Mouse (Mus musculus) neural tube, embryonic 14.5 days (tissue): Measurements from ENCODE around the gene Adgrl2. TPM values are rescaled to one million over a fixed set of nuclear protein-coding genes. Genes with fewer than 3 reads are reported as not detected.
A peak's percentile ranks its signal among the peaks of the same experiment; 100 is the strongest.

ENCODE experiments used
- ATAC-seq: fragments of 200-750 bp; cut with Nextera tagmentation; 2 replicates; pipeline ENCODE4 v1.8.0; 2017; ENCODE audit warnings: low read depth, mild to moderate bottlenecking, moderate TSS enrichment, moderate library complexity
- H3K27ac ChIP-seq: fragments of 300-500 bp; sonication (generic); 2 replicates; pipeline ENCODE4 v1.5.1; 2014; ENCODE audit warnings: low read depth, mild to moderate bottlenecking, control low read depth, low read length, moderate library complexity, mixed read lengths
- H3K27me3 ChIP-seq: fragments of 300-500 bp; sonication (generic); 2 replicates; pipeline ENCODE4 v1.6.1; 2014; ENCODE audit warnings: low read length; ENCODE audit not compliant: control insufficient read depth, insufficient read depth
- H3K36me3 ChIP-seq: fragments of 300-500 bp; sonication (generic); 2 replicates; pipeline ENCODE4 v1.6.1; 2014; ENCODE audit warnings: low read length, mixed read lengths; ENCODE audit not compliant: control insufficient read depth, insufficient read depth
- H3K4me1 ChIP-seq: fragments of 300-500 bp; sonication (generic); 2 replicates; pipeline ENCODE4 v1.6.1; 2014; ENCODE audit warnings: low read length; ENCODE audit not compliant: control insufficient read depth, insufficient read depth
- H3K4me2 ChIP-seq: fragments of 300-500 bp; sonication (generic); 2 replicates; pipeline ENCODE4 v1.6.1; 2014; ENCODE audit warnings: mild to moderate bottlenecking, low read depth, low read length, control low read depth
- H3K4me3 ChIP-seq: fragments of 300-500 bp; sonication (generic); 2 replicates; pipeline ENCODE4 v1.5.1; 2014; ENCODE audit warnings: low read depth, low read length, control low read depth, mixed read lengths
- H3K9ac ChIP-seq: fragments of 300-500 bp; sonication (generic); replicated peaks from 2 replicates; pipeline ENCODE4 v1.6.1; 2014; ENCODE audit warnings: low read depth, mild to moderate bottlenecking, control low read depth, low read length, mixed read lengths
- H3K9me3 ChIP-seq: fragments of 300-500 bp; sonication (generic); 2 replicates; pipeline ENCODE4 v1.6.1; 2016; ENCODE audit warnings: low read length; ENCODE audit not compliant: control insufficient read depth
- WGBS: fragments of 180-500 bp; shearing (Covaris S2); extraction: QIAGEN DNeasy Blood & Tissue Kit; methylation state at CpG from one replicate; pipeline ENCODE4 v1.1.7; 2014; 5-methylcytosine and 5-hydroxymethylcytosine counted together
- polyA plus RNA-seq: library from polyadenylated mRNA; unstranded; fragments of >200 nt; fragmentation: Nextera tagmentation; extraction: Ambion mirVana; gene quantifications from 2 replicates; pipeline ENCODE4 v1.2.1, GENCODE M21; 2014

Gene Adgrl2
- polyA plus RNA-seq = 242 and 243 TPM in 2 replicates

DNA sequence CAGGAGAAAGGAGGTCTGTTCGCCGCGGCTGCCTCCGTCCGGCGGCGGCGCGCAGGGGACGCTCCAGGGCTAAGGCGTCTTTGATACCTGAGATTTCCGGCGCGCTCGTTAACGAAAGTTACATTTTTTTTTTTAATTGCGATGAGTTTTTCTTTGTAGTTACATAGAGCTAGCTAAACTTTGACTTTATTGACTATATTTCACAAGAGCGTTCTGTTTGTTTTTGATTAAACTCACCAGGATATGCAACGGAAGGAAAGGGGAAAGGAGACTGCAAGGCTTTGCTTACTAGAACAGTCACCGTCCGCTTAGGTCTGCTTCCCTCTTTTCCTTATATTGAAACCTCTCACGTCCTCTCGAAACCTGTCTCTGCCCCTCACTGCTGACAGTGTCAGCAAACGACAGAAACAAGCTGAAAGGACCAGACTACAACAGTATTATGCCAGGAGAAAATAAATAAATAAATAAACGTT lies at the start of gene Adgrl2:
TSS of gene Adgrl2 (minus strand) at position 25 of the 473 bp plus-strand sequence.
- no peak for ATAC-seq
- under 1% methylated on average over 25 of the region's 25 CpGs for WGBS
- Histone ChIP-seq H3K4me1 (no peaks in the 10 kb centered on the region), H3K27me3 (no peaks in the 10 kb centered on the region), H3K27ac (peak within 1 kb of the TSS; percentile 99), H3K36me3 (no peaks in the 10 kb centered on the region), H3K9ac (peak within 1 kb of the TSS; percentile 98), H3K4me3 (peak within 1 kb of the TSS; percentile 93), H3K9me3 (no peaks in the 10 kb centered on the region), H3K4me2 (peak within 1 kb of the TSS; percentile 78)

DNA sequence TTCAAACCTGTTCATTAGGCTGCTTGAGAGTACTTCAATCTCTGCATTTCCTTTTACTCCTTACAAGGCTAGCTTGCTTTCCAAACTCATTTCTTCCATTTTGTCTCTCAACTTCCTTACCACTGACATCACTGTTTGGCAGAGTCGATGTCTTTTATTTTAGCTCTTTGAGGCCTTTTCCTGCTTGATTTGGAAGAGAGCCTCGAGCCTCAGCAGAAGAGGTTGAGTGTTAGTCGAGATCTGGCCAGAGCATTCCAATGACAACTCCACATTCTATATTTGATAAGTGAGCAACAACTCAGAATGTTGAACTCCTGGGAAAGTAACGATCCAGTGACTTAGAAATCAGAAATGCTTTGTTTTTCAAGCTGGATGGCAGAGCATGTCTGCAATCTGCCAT lies 48.4 kb upstream of the Adgrl2 start:
- 74% methylated on average over 4 of the region's 4 CpGs for WGBS
- H3K4me3 ChIP-seq = no peak overlapping the region
- H3K4me1 ChIP-seq = 0 out of 2 replicates have a peak, but pooled peaks cover 3% of the 10 kb centered on the region
- H3K4me2 ChIP-seq = no peak overlapping the region
- no peak overlapping the region for H3K9ac ChIP-seq
- no peak overlapping the region for H3K27ac ChIP-seq
- H3K36me3 ChIP-seq = no peaks in the 10 kb centered on the region
- H3K9me3 ChIP-seq = no peaks in the 10 kb centered on the region
- ATAC-seq = no peak
- no peaks in the 10 kb centered on the region for H3K27me3 ChIP-seq

DNA sequence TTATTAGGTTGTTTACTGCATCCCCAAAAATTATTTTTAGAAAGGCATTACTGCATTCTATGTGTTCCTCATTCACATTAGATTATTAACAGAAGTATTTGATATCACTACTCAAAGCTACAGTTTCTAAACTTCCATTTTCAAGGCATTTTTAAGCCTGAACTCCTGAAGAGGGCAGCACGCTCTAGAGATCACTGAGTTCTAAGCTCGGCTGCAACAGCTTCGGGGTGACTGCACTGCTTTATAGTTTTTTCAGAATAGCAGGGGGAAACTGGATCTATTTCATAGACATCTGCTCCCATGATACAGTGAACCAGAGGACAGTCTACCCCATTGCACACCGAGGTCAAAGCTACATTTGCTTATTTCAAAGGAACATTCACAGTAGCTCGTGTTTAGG lies 29.6 kb upstream of the Adgrl2 start:
- Histone ChIP-seq H3K4me1 (no peaks in the 10 kb centered on the region), H3K9me3 (no peaks in the 10 kb centered on the region), H3K27ac (no peak overlapping the region), H3K4me3 (no peak overlapping the region), H3K9ac (no peak overlapping the region), H3K36me3 (no peaks in the 10 kb centered on the region), H3K27me3 (no peaks in the 10 kb centered on the region), H3K4me2 (no peak overlapping the region)
- no peak for ATAC-seq
- WGBS = 55% methylated on average over 5 of the region's 5 CpGs

DNA sequence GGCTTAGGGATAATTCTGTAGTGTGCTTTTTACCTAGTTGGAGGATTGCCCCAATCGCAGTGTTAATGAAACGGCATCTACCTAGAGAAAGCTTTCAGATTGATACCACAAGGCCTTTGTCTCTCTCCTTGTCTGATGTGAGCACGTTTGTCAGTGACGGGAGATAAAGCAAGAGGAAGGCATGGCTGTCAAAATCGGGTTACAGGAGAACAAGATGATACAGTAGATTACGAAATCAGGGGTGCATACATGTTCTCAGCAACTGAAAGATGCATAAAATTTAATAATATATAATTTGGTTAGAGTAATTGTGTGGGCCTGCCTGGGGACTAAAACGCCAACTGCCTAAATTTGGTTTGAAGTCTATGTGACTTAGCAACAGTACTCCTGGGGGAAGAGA lies 19.0 kb upstream of the Adgrl2 start:
- WGBS = 81% methylated on average over 7 of the region's 7 CpGs
- no peak for ATAC-seq
- no peaks in the 10 kb centered on the region for H3K27me3 ChIP-seq

DNA sequence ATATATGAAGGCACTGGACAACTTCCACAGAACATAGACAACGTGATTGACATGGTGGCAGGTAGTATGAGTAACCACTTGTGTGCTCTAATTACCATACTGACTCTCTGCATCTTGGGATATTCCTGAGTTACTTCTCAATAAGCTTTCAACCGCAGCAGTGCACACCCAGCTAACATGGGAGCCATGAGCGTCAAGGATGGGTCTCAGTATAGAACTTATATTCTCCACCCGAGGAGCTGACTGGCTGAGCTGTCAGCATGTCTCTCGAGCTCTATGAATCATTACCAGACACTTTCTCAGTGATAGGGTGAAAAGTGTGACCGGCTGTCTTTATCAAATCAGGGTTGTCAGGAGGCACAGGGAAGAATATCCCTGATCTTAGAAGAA lies 18.3 kb upstream of the Adgrl2 start:
- Histone ChIP-seq H3K4me2 (no peak overlapping the region), H3K27me3 (no peaks in the 10 kb centered on the region), H3K4me3 (no peak overlapping the region), H3K36me3 (no peaks in the 10 kb centered on the region), H3K9ac (no peak overlapping the region), H3K4me1 (no peaks in the 10 kb centered on the region), H3K27ac (no peak overlapping the region), H3K9me3 (no peaks in the 10 kb centered on the region)
- ATAC-seq = no peak
- 77% methylated on average over 6 of the region's 6 CpGs for WGBS

More for the DNA sequence above, 19.0 kb upstream of the Adgrl2 start:
- no peak overlapping the region for H3K27ac ChIP-seq
- no peak overlapping the region for H3K4me3 ChIP-seq
- H3K36me3 ChIP-seq = no peaks in the 10 kb centered on the region
- no peaks in the 10 kb centered on the region for H3K4me1 ChIP-seq
- no peak overlapping the region for H3K9ac ChIP-seq
- no peak overlapping the region for H3K4me2 ChIP-seq
- no peaks in the 10 kb centered on the region for H3K9me3 ChIP-seq

DNA sequence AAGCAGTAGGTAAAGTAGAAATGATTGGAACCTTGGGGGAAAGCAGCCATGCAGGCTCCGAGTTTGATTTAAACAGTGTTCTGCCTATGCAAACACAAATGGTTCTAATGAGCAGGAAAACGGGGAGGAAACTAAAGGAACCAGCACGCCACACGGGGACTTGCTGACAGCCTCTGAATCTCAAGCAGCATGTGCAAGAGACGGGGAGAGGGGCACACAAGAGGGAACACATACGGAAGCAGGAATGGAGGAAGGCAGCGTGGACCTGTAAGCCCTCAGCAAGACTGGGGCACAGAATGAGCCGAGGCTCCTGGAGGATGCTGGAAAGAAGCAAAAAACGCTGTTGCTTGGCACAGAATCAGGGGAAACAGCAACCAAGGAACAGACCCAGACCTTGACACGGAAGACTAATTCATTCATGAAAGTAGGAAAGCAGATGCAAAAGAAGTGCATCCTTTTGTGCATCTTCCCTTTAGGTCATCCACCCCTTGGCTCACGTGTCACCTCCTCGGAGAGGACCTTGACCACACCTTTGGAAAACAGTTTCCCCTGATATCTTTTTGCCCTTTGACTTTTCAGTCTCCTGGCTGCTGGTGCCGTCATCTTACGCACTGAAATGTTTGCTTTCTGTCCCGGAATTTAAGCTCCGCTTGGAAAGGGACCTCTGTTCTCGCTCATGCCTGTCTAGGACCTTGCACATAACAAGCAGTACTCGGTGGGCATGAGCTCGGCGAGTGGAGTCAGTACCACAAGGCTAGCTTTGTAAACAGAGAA lies 17.7 kb upstream of the Adgrl2 start:
- 73% methylated on average over 20 of the region's 20 CpGs for WGBS

DNA sequence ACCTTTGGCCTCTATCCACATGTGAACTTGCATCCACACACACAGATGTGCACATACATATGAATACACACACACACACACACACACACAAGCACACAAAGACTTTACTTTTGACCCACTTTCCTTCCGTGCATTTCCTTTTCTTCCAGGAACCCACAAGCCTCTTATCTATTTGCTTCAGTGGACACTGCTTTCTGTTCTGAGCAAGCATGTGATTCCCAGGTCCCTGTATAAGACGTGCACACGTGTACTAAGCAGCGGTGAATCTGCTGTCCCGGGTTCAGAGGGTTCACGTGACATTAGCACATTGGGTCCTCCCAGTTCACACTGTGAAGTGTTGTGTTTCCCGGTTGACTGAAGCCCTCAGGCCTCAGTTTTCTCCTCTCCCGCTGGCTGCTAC lies 11.0 kb upstream of the Adgrl2 start:
- Histone ChIP-seq H3K4me1 (no peaks in the 10 kb centered on the region), H3K9ac (no peak overlapping the region), H3K4me3 (no peak overlapping the region), H3K9me3 (no peaks in the 10 kb centered on the region), H3K27ac (no peak overlapping the region), H3K27me3 (no peaks in the 10 kb centered on the region), H3K36me3 (no peaks in the 10 kb centered on the region), H3K4me2 (no peak overlapping the region)
- ATAC-seq = no peak
- 40% methylated on average over 8 of the region's 8 CpGs for WGBS

More for the DNA sequence above, 17.7 kb upstream of the Adgrl2 start:
- Histone ChIP-seq H3K4me2 (no peak overlapping the region), H3K27ac (no peak overlapping the region), H3K4me3 (no peak overlapping the region), H3K9ac (no peak overlapping the region), H3K9me3 (no peaks in the 10 kb centered on the region), H3K27me3 (no peaks in the 10 kb centered on the region), H3K36me3 (no peaks in the 10 kb centered on the region), H3K4me1 (no peaks in the 10 kb centered on the region)
- no peak for ATAC-seq

DNA sequence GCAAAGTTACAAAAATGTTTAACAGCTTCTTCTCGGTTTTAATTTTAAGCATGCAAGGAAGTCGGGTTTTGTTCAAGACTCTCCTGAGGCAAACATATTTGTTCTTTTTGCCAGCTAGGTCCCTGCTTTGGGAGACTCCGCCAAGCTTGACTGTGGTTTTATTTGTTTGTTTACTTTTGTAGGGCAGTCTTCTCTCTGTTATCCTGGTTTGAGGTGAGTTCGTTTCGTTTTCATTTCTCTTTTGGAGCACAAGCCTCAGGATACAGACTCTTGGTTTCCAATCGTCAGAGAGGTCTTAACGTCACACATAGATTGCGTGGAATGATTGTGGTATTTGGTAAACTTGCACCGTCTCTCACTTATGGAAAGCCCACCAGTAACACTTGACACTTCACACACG lies 8.3 kb upstream of the Adgrl2 start:
- Histone ChIP-seq H3K4me2 (no peak overlapping the region), H3K4me3 (no peak overlapping the region), H3K9me3 (no peaks in the 10 kb centered on the region), H3K27ac (no peak overlapping the region), H3K36me3 (no peaks in the 10 kb centered on the region), H3K9ac (no peak overlapping the region), H3K4me1 (no peaks in the 10 kb centered on the region), H3K27me3 (no peaks in the 10 kb centered on the region)
- WGBS = 81% methylated on average over 10 of the region's 10 CpGs
- ATAC-seq = no peak

DNA sequence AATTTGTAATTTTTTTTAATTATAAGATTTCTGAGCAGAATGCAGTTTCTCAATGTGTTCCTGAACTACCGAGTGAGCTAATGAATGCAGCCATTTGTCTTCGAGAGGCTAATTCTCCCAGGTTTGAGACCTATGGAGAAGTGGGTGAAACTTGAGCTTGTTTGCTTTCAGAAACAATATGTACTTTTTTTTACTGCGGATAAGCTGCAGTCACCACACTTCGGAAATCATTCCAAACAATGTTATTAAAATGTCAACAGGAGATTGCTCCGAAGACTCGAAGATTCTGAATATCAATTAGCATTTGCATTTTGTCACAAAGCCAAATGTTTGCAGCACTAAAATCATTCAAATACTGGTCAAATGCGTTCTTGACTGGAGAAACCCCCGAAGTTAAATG lies 701 bp upstream of the Adgrl2 start:
- peak overlapping the region; percentile 98; the same call in 1 of the 2 replicates for H3K9ac ChIP-seq
- WGBS = 1% methylated on average over 8 of the region's 8 CpGs
- no peaks in the 10 kb centered on the region for H3K9me3 ChIP-seq
- H3K4me1 ChIP-seq = no peaks in the 10 kb centered on the region
- peak overlapping the region; percentile 93; the same call in 1 of the 2 replicates for H3K4me3 ChIP-seq
- H3K4me2 ChIP-seq = peak overlapping the region; percentile 78
- H3K27me3 ChIP-seq = no peaks in the 10 kb centered on the region
- H3K27ac ChIP-seq = no peak overlapping the region
- ATAC-seq = no peak
- no peaks in the 10 kb centered on the region for H3K36me3 ChIP-seq
